Mouse (Mus musculus) kidney, embryonic 15.5 days (tissue): ENCODE measurements around the gene Tcl1b5. TPM values are rescaled to one million over a fixed set of nuclear protein-coding genes. Genes with fewer than 3 reads are reported as not detected.
"Not testable (repeated sequence)": the region's sequence is repeated elsewhere in the genome, so short reads cannot be mapped to it uniquely, and the experiment has no call there.

ENCODE experiments used
- ATAC-seq: fragments of 200-750 bp; cut with Nextera tagmentation; replicated peaks from 2 replicates; pipeline ENCODE4 v1.8.0; 2017; ENCODE audit warnings: moderate TSS enrichment; ENCODE audit not compliant: low FRiP score
- H3K27ac ChIP-seq: fragments of 300-500 bp; sonication (generic); 2 replicates; pipeline ENCODE4 v1.5.1; 2015; ENCODE audit warnings: mild to moderate bottlenecking, inconsistent platforms
- H3K27me3 ChIP-seq: fragments of 300-500 bp; sonication (generic); 2 replicates; pipeline ENCODE4 v1.6.1; 2015; ENCODE audit warnings: inconsistent platforms
- H3K36me3 ChIP-seq: fragments of 300-500 bp; sonication (generic); 2 replicates; pipeline ENCODE4 v1.6.1; 2015; ENCODE audit warnings: inconsistent platforms
- H3K4me1 ChIP-seq: fragments of 300-500 bp; sonication (generic); 2 replicates; pipeline ENCODE4 v1.6.1; 2015; ENCODE audit warnings: inconsistent platforms
- H3K4me2 ChIP-seq: fragments of 300-500 bp; sonication (generic); 2 replicates; pipeline ENCODE4 v1.6.1; 2015; ENCODE audit warnings: moderate library complexity, mild to moderate bottlenecking, inconsistent platforms
- H3K4me3 ChIP-seq: fragments of 300-500 bp; sonication (generic); replicated peaks from 2 replicates; pipeline ENCODE4 v1.5.1; 2015; ENCODE audit warnings: mild to moderate bottlenecking, inconsistent platforms
- H3K9ac ChIP-seq: fragments of 300-500 bp; sonication (generic); 2 replicates; pipeline ENCODE4 v1.6.1; 2015; ENCODE audit warnings: mild to moderate bottlenecking, inconsistent platforms
- H3K9me3 ChIP-seq: fragments of 300-500 bp; sonication (generic); replicated peaks from 2 replicates; pipeline ENCODE4 v1.6.1; 2016; ENCODE audit warnings: inconsistent platforms
- WGBS: fragments of 180-500 bp; shearing (Covaris S2); methylation state at CpG from one replicate; pipeline ENCODE4 v1.1.7; 2015; ENCODE audit warnings: mixed read lengths; 5-methylcytosine and 5-hydroxymethylcytosine counted together
- polyA plus RNA-seq: library from polyadenylated mRNA; unstranded; fragments of >200 nt; fragmentation: Nextera tagmentation; extraction: Ambion mirVana; gene quantifications from 2 replicates; pipeline ENCODE4 v1.2.1, GENCODE M21; 2015

The Tcl1b5 gene
- not detected in 2 replicates for polyA plus RNA-seq

DNA sequence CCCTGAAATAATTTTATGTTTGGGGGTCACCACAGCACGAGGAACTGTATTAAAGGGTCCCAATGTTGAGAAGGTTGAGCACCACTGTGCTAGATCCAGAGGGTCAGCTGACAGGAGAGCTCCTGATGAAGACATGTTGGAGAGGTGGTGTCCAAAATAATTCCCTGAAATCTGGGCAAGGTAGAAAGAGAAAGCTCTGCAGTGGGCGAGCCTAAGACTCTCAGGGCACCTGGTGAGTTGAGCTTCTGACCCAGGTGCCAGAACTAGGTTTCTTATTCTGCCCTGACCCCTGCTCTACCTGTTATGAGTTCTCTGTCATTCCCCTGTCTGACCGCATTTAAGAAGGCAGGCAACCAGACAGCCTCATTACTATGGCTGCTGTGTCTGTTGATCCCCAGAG, at the start of gene Tcl1b5:
TSS of gene Tcl1b5 (plus strand) at position 301 of the 400 bp plus-strand sequence.
- H3K27ac ChIP-seq, ATAC-seq, H3K9me3 ChIP-seq, H3K4me1 ChIP-seq, H3K9ac ChIP-seq, H3K4me2 ChIP-seq, H3K36me3 ChIP-seq, H3K4me3 ChIP-seq, H3K27me3 ChIP-seq: not testable (repeated sequence)
- WGBS, result 57% methylated on average over 3 of the region's 3 CpGs

DNA sequence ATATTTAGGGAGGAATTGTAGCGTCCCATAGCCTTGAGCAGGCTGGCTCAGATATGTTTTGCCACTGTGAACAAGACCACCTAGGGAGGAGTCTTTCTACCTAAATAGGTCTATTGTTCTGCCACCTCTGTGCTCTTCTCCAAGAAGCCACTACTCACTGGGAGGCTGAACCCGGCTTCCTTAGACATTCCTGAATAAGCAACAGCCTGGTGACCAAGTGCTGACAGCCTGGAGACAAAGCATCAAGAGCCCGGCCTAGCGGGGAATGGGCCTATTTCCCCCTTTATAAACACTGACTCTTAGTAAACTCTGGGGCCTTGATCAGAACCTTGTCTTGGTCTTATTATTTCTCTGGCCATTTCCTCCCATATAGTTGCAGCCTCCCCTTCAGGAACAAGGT, 49.6 kb upstream of the Tcl1b5 start:
- Histone ChIP-seq H3K9ac (no peak overlapping the region), H3K9me3 (no peaks in the 10 kb centered on the region), H3K27ac (no peak overlapping the region), H3K36me3 (no peaks in the 10 kb centered on the region), H3K27me3 (no peaks in the 10 kb centered on the region), H3K4me3 (no peak overlapping the region), H3K4me2 (no peak overlapping the region), H3K4me1 (no peaks in the 10 kb centered on the region)
- no peak for ATAC-seq
- 78% methylated on average over 4 of the region's 4 CpGs for WGBS

DNA sequence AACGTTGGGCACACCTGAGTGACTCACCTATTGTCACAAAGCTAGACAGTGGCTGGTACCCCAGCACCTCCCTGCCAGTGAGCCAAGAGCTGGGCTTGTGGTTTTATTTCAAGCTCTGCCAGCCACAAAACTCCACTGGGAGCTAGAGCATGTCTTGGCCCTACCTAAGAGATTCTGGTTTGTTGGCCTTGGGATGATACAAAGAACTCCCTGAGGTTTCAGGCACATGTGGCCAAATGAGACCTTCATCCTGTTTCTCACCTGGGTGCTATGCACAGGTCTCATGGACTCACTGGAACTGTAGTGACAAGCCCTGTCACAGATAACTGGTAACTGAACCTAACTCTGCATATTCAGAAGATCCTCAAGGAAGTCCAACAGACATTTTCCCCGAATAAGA, 48.5 kb upstream of the Tcl1b5 start:
- ATAC-seq, result no peak
- 89% methylated on average over 2 of the region's 2 CpGs for WGBS
- H3K36me3 ChIP-seq, result no peaks in the 10 kb centered on the region
- H3K9me3 ChIP-seq, result no peaks in the 10 kb centered on the region
- no peaks in the 10 kb centered on the region for H3K4me1 ChIP-seq
- no peaks in the 10 kb centered on the region for H3K27me3 ChIP-seq
- H3K4me2 ChIP-seq, result no peak overlapping the region
- H3K9ac ChIP-seq, result no peak overlapping the region
- H3K4me3 ChIP-seq, result no peak overlapping the region
- no peak overlapping the region for H3K27ac ChIP-seq

DNA sequence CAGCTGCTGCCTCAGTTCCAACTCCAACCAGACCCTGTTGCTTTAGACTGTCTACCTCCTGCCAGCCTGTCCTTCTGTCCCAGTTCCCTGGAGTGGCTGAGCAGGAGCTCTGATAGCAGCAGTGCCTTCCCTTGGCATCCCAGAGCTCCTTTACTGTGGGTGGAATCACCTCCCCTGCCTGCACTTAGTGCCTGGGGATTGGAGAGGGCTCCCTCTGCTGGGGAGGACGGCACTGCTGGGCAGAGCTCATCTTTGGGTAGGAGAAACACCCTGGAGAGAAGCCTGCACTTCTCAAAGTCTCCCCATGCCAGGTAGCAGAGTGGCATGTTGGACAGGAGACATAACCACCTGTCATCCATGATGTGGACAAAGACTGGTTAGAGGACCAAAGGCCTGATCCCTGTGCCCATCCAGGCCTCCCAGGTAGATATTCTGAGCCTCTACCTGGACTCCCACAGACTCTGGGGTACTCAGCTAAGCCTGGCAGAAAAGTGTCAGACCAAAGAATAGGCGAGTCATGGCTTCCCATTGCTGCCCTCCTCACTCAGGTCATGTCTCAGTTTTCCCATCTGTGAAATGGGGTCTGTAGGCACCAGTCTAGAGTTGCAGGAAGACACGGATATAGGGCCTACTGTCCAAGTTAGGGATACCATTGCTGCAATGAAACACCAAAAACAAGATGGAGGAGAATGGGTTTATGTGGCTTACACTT, 46.5 kb upstream of the Tcl1b5 start:
- not testable (repeated sequence) for H3K4me1 ChIP-seq, H3K9ac ChIP-seq, H3K4me2 ChIP-seq, H3K27me3 ChIP-seq, H3K4me3 ChIP-seq, H3K27ac ChIP-seq, H3K9me3 ChIP-seq, ATAC-seq, H3K36me3 ChIP-seq
- WGBS, result 68% methylated on average over 3 of the region's 3 CpGs

DNA sequence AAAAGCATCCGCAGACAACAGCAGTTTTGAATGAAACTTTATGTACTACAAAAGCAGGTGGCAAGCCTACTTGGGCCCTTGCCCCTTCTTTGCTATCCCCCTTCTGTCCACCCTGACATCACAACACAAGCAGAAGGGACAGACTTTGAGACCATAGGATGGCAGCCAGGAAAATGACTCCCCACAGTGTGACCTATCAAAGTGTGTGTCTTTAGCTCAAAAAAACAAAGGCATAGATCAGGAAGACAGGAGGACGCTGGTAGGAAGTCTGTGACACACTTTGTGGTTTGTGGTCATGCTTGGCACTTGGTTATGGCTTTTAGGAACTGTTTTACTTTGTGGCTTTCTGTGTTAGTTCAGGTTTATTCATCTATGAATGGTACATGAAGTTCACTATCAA, 42.0 kb upstream of the Tcl1b5 start:
- not testable (repeated sequence) for H3K36me3 ChIP-seq, H3K27ac ChIP-seq, H3K4me1 ChIP-seq, H3K4me2 ChIP-seq, H3K9ac ChIP-seq, H3K9me3 ChIP-seq, H3K4me3 ChIP-seq, H3K27me3 ChIP-seq, ATAC-seq
- 73% methylated on average over 2 of the region's 2 CpGs for WGBS

DNA sequence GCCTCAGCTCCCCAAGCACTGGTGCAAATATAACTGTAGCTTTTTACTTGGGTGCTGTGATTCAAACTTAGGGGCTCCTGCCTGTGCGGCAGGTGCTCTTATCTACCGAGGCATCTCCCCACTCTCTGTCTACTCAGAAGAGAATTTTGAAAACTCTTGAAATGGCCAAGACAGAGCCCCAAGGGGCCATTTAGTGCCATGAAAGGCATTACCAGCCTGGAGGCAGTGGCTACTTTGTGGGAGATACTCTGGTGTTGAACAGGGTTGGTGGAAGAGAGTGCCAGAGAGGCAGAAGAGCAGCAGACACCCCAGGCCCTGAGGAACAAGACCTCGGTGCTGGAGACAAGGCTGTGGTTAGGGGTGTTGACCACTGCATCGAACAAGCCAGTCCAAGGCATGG, 41.3 kb upstream of the Tcl1b5 start:
- H3K4me3 ChIP-seq, H3K4me1 ChIP-seq, H3K4me2 ChIP-seq, H3K36me3 ChIP-seq, H3K27me3 ChIP-seq, H3K27ac ChIP-seq, H3K9me3 ChIP-seq, ATAC-seq, H3K9ac ChIP-seq: not testable (repeated sequence)
- WGBS, result 81% methylated on average over 4 of the region's 4 CpGs

DNA sequence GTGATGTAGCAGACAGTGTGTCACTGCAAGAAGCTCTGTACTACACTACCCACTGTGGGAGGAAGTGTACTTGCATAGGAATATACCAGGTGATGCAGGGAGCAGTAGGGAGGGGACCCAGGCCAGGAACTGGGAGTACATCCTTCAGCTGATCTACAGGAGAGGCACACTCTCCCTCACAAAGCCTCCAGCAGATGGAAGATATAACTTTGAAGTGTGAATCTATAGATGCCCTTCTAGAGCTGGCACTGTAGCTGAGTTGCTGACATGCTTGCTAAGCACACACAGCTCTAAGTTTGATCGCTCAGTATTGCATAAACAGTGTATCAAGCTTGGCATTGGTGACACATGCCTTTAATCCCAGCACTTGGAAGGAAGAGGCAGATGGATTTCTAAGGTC, 38.4 kb upstream of the Tcl1b5 start:
- H3K9ac ChIP-seq, ATAC-seq, H3K27me3 ChIP-seq, H3K27ac ChIP-seq, H3K4me2 ChIP-seq, H3K36me3 ChIP-seq, H3K4me1 ChIP-seq, H3K4me3 ChIP-seq, H3K9me3 ChIP-seq: not testable (repeated sequence)
- WGBS, result 91% methylated on average over 1 of the region's 1 CpGs

DNA sequence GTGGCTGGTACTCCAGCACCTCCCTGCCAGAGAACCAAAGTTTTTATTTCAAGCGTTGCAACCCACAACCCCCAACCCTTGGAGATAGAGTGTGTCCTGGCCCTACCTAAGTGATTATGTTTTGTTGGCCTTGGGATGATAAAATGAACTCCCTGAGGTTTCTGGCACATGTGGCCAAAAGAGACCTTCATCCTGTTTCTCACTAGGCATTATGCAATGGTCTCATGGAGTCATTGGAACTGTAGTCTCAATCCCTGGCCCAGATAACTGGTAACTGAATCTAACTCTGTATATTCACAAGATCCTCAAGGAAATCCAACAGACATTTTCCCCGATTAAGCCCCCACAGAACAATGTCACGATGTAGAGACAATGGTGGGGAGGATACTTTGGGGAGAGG, 33.0 kb upstream of the Tcl1b5 start:
- Histone ChIP-seq H3K4me3 (no peak overlapping the region), H3K9ac (no peak overlapping the region), H3K9me3 (no peaks in the 10 kb centered on the region), H3K4me2 (no peak overlapping the region), H3K27ac (no peak overlapping the region), H3K36me3 (no peaks in the 10 kb centered on the region), H3K27me3 (no peaks in the 10 kb centered on the region), H3K4me1 (no peaks in the 10 kb centered on the region)
- WGBS, result 96% methylated on average over 3 of the region's 3 CpGs
- ATAC-seq, result no peak

DNA sequence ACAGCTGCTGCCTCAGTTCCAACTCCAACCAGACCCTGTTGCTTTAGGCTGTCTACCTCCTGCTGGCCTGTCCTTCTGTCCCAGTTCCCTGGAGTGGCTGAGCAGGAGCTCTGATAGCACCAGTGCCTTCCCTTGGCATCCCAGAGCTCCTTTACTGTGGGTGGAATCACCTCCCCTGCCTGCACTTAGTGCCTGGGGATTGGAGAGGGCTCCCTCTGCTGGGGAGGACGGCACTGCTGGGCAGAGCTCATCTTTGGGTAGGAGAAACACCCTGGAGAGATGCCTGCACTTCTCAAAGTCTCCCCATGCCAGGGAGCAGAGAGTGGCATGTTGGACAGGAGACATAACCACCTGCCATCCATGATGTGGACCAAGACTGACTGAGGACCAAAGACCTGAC, 31.2 kb upstream of the Tcl1b5 start:
- not testable (repeated sequence) for H3K4me1 ChIP-seq, H3K27me3 ChIP-seq, H3K9me3 ChIP-seq, H3K4me3 ChIP-seq, H3K4me2 ChIP-seq, ATAC-seq, H3K27ac ChIP-seq, H3K36me3 ChIP-seq, H3K9ac ChIP-seq
- 47% methylated on average over 1 of the region's 1 CpGs for WGBS

DNA sequence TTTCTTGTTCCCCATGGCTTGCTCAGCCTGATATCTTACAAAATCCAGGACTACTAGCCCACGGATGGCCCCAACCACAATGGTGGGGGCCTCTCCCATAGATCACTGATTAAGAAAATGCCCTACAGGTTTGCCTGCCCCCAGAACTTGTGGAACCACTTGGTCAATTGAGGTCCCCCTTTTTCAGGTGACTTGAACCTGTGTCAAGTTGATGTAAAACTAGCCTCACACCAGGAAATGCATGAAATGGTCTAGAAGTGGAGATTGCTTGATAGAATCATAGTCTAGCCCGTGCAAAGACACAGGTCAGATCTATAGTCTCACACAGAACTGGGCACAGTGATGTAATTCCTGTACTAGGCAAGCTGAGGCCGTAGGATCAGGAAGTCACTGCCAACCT, 30.4 kb upstream of the Tcl1b5 start, which contains the start of gene Tcl1b2:
TSS of gene Tcl1b2 (plus strand) at position 301 of the 400 bp plus-strand sequence.
- Histone ChIP-seq H3K27ac (no peak within 1 kb of the TSS), H3K9ac (no peak within 1 kb of the TSS), H3K36me3 (no peaks in the 10 kb centered on the region), H3K9me3 (no peaks in the 10 kb centered on the region), H3K4me1 (no peaks in the 10 kb centered on the region), H3K4me3 (no peak within 1 kb of the TSS), H3K27me3 (no peaks in the 10 kb centered on the region), H3K4me2 (no peak within 1 kb of the TSS)
- ATAC-seq, result no peak
- WGBS, result 78% methylated on average over 3 of the region's 3 CpGs

DNA sequence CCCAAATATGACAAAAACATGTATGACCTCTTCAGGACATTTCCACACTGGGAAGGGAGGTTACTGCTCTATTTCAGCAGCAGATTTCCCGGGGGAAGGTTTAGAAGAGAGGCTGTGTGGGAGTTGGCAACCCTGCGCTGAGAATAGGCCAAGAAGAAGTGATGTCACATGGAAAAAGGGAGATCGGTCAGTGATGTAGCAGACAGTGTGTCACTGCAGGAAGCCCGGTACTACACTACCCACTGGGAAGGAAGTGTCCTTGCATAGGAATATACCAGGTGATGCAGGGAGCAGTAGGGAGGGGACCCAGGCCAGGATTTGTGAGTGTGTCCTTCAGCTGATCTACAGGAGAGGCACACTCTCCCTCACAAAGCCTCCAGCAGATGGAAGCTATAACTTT, 20.9 kb upstream of the Tcl1b5 start:
- H3K4me3 ChIP-seq, H3K4me1 ChIP-seq, H3K27ac ChIP-seq, ATAC-seq, H3K9me3 ChIP-seq, H3K4me2 ChIP-seq, H3K27me3 ChIP-seq, H3K36me3 ChIP-seq, H3K9ac ChIP-seq: not testable (repeated sequence)
- 26% methylated on average over 4 of the region's 4 CpGs for WGBS

DNA sequence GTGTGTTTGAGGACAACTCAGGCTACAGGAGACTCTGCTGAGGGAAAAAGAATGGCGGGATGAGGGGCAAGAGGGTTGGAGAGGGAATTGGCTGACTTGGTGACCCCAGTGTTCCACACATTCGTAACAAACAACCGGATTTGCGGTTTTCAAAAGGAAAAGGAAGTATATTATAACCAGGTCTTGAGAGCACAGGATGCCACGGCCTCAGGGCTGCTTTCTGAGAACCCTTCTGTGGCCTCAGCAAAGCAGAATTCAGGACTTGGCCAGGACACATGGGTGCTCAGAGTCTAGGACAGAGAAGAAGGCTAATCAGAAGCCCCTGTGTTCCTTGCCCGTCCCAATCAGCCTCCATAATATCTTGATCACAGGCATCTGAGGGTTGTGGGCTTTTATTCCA, 17.3 kb upstream of the Tcl1b5 start:
- Histone ChIP-seq H3K4me2 (no peak overlapping the region), H3K4me1 (no peaks in the 10 kb centered on the region), H3K27ac (no peak overlapping the region), H3K9me3 (no peaks in the 10 kb centered on the region), H3K9ac (no peak overlapping the region), H3K36me3 (no peaks in the 10 kb centered on the region), H3K27me3 (no peaks in the 10 kb centered on the region), H3K4me3 (no peak overlapping the region)
- no peak for ATAC-seq
- WGBS, result 73% methylated on average over 6 of the region's 6 CpGs

DNA sequence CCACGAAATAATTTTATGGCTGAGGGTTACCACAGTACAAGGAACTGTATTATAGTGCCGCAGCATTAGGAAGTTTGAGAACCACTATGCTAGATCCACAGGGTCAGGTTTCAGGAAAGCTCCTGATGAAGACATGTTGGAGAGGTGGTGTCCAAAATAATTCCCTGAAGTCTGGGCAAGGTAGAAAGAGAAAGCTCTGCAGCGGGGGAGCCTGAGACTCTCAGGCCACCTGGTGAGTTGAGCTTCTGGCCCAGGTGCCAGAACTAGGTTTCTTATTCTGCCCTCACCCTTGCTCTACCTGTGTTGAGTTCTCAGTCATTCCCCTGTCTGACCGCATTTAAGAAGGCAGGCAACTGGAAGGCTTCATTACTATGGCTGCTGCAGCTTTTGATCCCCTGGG, 16.8 kb upstream of the Tcl1b5 start, which contains the start of gene Tcl1b1:
TSS of gene Tcl1b1 (plus strand) at position 301 of the 400 bp plus-strand sequence.
- Histone ChIP-seq H3K9me3 (no peaks in the 10 kb centered on the region), H3K27ac (no peak within 1 kb of the TSS), H3K4me3 (no peak within 1 kb of the TSS), H3K9ac (no peak within 1 kb of the TSS), H3K4me2 (no peak within 1 kb of the TSS), H3K4me1 (no peaks in the 10 kb centered on the region), H3K27me3 (no peaks in the 10 kb centered on the region), H3K36me3 (no peaks in the 10 kb centered on the region)
- 79% methylated on average over 4 of the region's 4 CpGs for WGBS
- ATAC-seq, result no peak
